8 mouse cellular contexts compared by ENCODE assay signal in the genomic region with DNA sequence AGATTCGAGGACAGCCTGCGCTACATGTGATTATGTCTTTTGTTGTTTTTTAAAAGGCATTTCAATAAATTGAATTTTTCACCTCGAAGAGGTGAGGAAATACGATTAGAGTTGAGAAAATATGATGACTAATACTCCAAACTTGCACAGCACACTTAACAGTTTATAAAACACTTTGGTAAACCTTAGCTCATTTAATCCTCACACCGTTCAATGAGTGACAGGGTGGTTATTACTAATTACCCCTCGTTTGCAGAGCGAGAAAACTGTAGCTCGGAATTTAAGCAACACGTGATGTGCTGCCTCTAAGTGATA. TPM values are rescaled to one million over a fixed set of nuclear protein-coding genes. Genes with fewer than 3 reads are reported as not detected.
A peak's percentile ranks its signal among the peaks of the same experiment; 100 is the strongest.
DNase-seq lines count a peak whose midpoint lies in the region; ATAC-seq and TF ChIP-seq lines count a peak whose summit lies in the region.

No protein-coding gene starts in this region.

- ATAC-seq in lung, postnatal 0 days, result no peak
- no peak for ATAC-seq in forebrain, embryonic 12.5 days (ENCODE audit: low FRiP score)
- no peak for ATAC-seq in limb, embryonic 13.5 days (ENCODE audit: low FRiP score, low read depth)
- no peak for ATAC-seq in granulocyte monocyte progenitor cell, adult 5-6 weeks (replicated peaks; ENCODE audit: poor library complexity, severe bottlenecking)

- TF ChIP-seq CTCF in lung, postnatal 0 days (IDR thresholded peaks at IDR 0.05), result no peak
- no peak for TF ChIP-seq CTCF in small intestine, adult 2 months (IDR thresholded peaks at IDR 0.05; ENCODE audit: extremely low read depth, insufficient read length, insufficient replicate concordance, low read depth, low read length)

- no peaks in the 10 kb centered on the region for H3K4me1 ChIP-seq in lung, postnatal 0 days (ENCODE audit: insufficient read depth, low read depth, low read length)
- H3K4me1 ChIP-seq in forebrain, embryonic 12.5 days, result peaks cover 14% of the 10 kb centered on the region
- H3K4me1 ChIP-seq in limb, embryonic 13.5 days, result peaks cover 12% of the 10 kb centered on the region
- peaks cover 23% of the 10 kb centered on the region for H3K4me1 ChIP-seq in small intestine, adult 2 months (ENCODE audit: control insufficient read depth, insufficient read depth, insufficient read length, low read length)

- no peak for DNase-seq in lung, postnatal 0 days (ENCODE audit: low spot score)
- DNase-seq in lung, postnatal 14 days, result no peak
- DNase-seq in cerebellum, adult 8-10 months, result no peak
- no peak for DNase-seq in spleen, adult 18-20 months

- no peak overlapping the region for H3K27ac ChIP-seq in lung, postnatal 0 days (ENCODE audit: low read length)
- H3K27ac ChIP-seq in forebrain, embryonic 12.5 days, result no peak overlapping the region; the same call in 1 of the 2 replicates
- no peak overlapping the region for H3K27ac ChIP-seq in limb, embryonic 13.5 days
- H3K27ac ChIP-seq in small intestine, adult 2 months (ENCODE audit: insufficient read depth, low read depth, low read length), result no peak overlapping the region

- H3K4me2 ChIP-seq in lung, postnatal 0 days (replicated peaks; ENCODE audit: low read depth, low read length), result peak overlapping the region; percentile 62; the same call in 1 of the 2 replicates
- peak overlapping the region; percentile 58 for H3K4me2 ChIP-seq in forebrain, embryonic 12.5 days
- peak overlapping the region; percentile 74 for H3K4me2 ChIP-seq in limb, embryonic 13.5 days (replicated peaks)

- H3K9me3 ChIP-seq in lung, postnatal 0 days (ENCODE audit: low read length), result no peaks in the 10 kb centered on the region
- H3K9me3 ChIP-seq in forebrain, embryonic 12.5 days, result no peaks in the 10 kb centered on the region
- H3K9me3 ChIP-seq in limb, embryonic 13.5 days, result no peaks in the 10 kb centered on the region

- H3K9ac ChIP-seq in lung, postnatal 0 days (replicated peaks; ENCODE audit: low read depth), result no peak overlapping the region
- H3K9ac ChIP-seq in forebrain, embryonic 12.5 days, result no peak overlapping the region
- H3K9ac ChIP-seq in limb, embryonic 13.5 days, result peak overlapping the region; percentile 40; the same call in 1 of the 2 replicates

- no peaks in the 10 kb centered on the region for H3K27me3 ChIP-seq in lung, postnatal 0 days (replicated peaks; ENCODE audit: insufficient read depth, low read length)
- H3K27me3 ChIP-seq in forebrain, embryonic 12.5 days, result no peaks in the 10 kb centered on the region
- H3K27me3 ChIP-seq in limb, embryonic 13.5 days, result no peaks in the 10 kb centered on the region
- H3K27me3 ChIP-seq in small intestine, adult 2 months (ENCODE audit: control insufficient read depth, insufficient read depth, low read length), result no peaks in the 10 kb centered on the region

- H3K36me3 ChIP-seq in lung, postnatal 0 days (ENCODE audit: insufficient read depth, low read length), result peaks cover 15% of the 10 kb centered on the region
- peaks cover 24% of the 10 kb centered on the region for H3K36me3 ChIP-seq in forebrain, embryonic 12.5 days (replicated peaks)
- H3K36me3 ChIP-seq in limb, embryonic 13.5 days, result peaks cover 63% of the 10 kb centered on the region
- peaks cover 18% of the 10 kb centered on the region for H3K36me3 ChIP-seq in small intestine, adult 2 months (ENCODE audit: control insufficient read depth, insufficient read depth, low read length)

- TF ChIP-seq POLR2A in small intestine, adult 2 months (IDR thresholded peaks at IDR 0.05; ENCODE audit: low read depth, low read length), result no peak

- 0 out of 2 replicates have a peak overlapping the region, but pooled peaks have one; percentile 87 for H3K4me3 ChIP-seq in lung, postnatal 0 days (ENCODE audit: low read depth, low read length)
- H3K4me3 ChIP-seq in forebrain, embryonic 12.5 days (replicated peaks), result peak overlapping the region; percentile 91
- H3K4me3 ChIP-seq in limb, embryonic 13.5 days, result peak overlapping the region; percentile 94
- 0 out of 2 replicates have a peak overlapping the region, but pooled peaks have one; percentile 2 for H3K4me3 ChIP-seq in small intestine, adult 2 months (ENCODE audit: low read depth, low read length)

- WGBS in lung, postnatal 0 days, result 37% methylated on average over 9 of the region's 9 CpGs
- WGBS in forebrain, embryonic 12.5 days, result 41% methylated on average over 9 of the region's 9 CpGs
- WGBS in limb, embryonic 13.5 days, result 36% methylated on average over 9 of the region's 9 CpGs
- 34% methylated on average over 9 of the region's 9 CpGs for WGBS in small intestine, adult 2 months

- TF ChIP-seq EP300 in lung, postnatal 0 days (IDR thresholded peaks at IDR 0.05), result no peak

RNA-seq across cellular contexts. Expression of a gene that starts 0.5 kb away (rescaled TPM):
- polyA plus RNA-seq in lung, postnatal 0 days (2015; fragmentation: Nextera tagmentation; extraction: Ambion mirVana), result 87.3 and 96.8 TPM in 2 replicates
- 126 TPM in 2 replicates for polyA plus RNA-seq in forebrain, embryonic 12.5 days (2016; fragmentation: Nextera tagmentation; extraction: Ambion mirVana)
- 121 and 127 TPM in 2 replicates for polyA plus RNA-seq in limb, embryonic 13.5 days (2015; fragmentation: Nextera tagmentation; extraction: Ambion mirVana)
- polyA plus RNA-seq in small intestine, adult 2 months (2012; rRNA removed), result 81.9 and 151 TPM in 2 replicates
- 66.6 and 71.2 TPM in 2 replicates for total RNA-seq in granulocyte monocyte progenitor cell, adult 5-6 weeks (2014; fragmentation: Nextera tagmentation)
- total RNA-seq in granulocyte monocyte progenitor cell, adult 5-6 weeks (2017), result 82.3 and 85.1 TPM in 2 replicates

RNA-seq across cellular contexts. Expression of a gene that starts 29.9 kb away (rescaled TPM):
- 140 and 185 TPM in 2 replicates for polyA plus RNA-seq in lung, postnatal 0 days (2015; fragmentation: Nextera tagmentation; extraction: Ambion mirVana)
- 193 and 211 TPM in 2 replicates for polyA plus RNA-seq in forebrain, embryonic 12.5 days (2016; fragmentation: Nextera tagmentation; extraction: Ambion mirVana)
- polyA plus RNA-seq in limb, embryonic 13.5 days (2015; fragmentation: Nextera tagmentation; extraction: Ambion mirVana), result 156 and 168 TPM in 2 replicates
- polyA plus RNA-seq in small intestine, adult 2 months (2012; rRNA removed), result 23.1 and 65.9 TPM in 2 replicates
- 80.9 and 94.8 TPM in 2 replicates for total RNA-seq in granulocyte monocyte progenitor cell, adult 5-6 weeks (2014; fragmentation: Nextera tagmentation)
- total RNA-seq in granulocyte monocyte progenitor cell, adult 5-6 weeks (2017), result 65.8 and 70.6 TPM in 2 replicates

RNA-seq across cellular contexts. Expression of a gene that starts 47.1 kb away (rescaled TPM):
- 20.4 and 21.6 TPM in 2 replicates for polyA plus RNA-seq in lung, postnatal 0 days (2015; fragmentation: Nextera tagmentation; extraction: Ambion mirVana)
- polyA plus RNA-seq in forebrain, embryonic 12.5 days (2016; fragmentation: Nextera tagmentation; extraction: Ambion mirVana), result 6.0 and 7.8 TPM in 2 replicates
- 15.8 and 16.2 TPM in 2 replicates for polyA plus RNA-seq in limb, embryonic 13.5 days (2015; fragmentation: Nextera tagmentation; extraction: Ambion mirVana)
- polyA plus RNA-seq in small intestine, adult 2 months (2012; rRNA removed), result 9.6 and 15.6 TPM in 2 replicates
- total RNA-seq in granulocyte monocyte progenitor cell, adult 5-6 weeks (2014; fragmentation: Nextera tagmentation), result 127 and 147 TPM in 2 replicates
- 90.2 and 90.8 TPM in 2 replicates for total RNA-seq in granulocyte monocyte progenitor cell, adult 5-6 weeks (2017)

Comparison
In these comparisons a context has a peak if more than half of its experiments do, and no peak if none do; other contexts are left out.
1. H3K4me3 ChIP-seq: peak in every context shown above with its lines; median percentile 94 in limb, embryonic 13.5 days; 91 in forebrain, embryonic 12.5 days; 87 in lung, postnatal 0 days; 2 in small intestine, adult 2 months.